Mouse (Mus musculus) lung, embryonic 14.5 days (tissue): ENCODE data around the gene Ppp1ca. TPM values are rescaled to one million over a fixed set of nuclear protein-coding genes. Genes with fewer than 3 reads are reported as not detected.
A peak's percentile ranks its signal among the peaks of the same experiment; 100 is the strongest.

Experiments used
- ATAC-seq: fragments of 200-750 bp; cut with Nextera tagmentation; 2 replicates; pipeline ENCODE4 v1.8.0; 2017; ENCODE audit warnings: mild to moderate bottlenecking, moderate TSS enrichment, moderate library complexity; ENCODE audit not compliant: insufficient read depth
- DNase-seq: peaks from one replicate; pipeline ENCODE4 v3.0.0-alpha.2; 2015
- H3K27ac ChIP-seq: fragments of 300-500 bp; sonication (generic); 2 replicates; pipeline ENCODE4 v1.5.1; 2014; ENCODE audit warnings: low read depth, mild to moderate bottlenecking, moderate library complexity
- H3K27me3 ChIP-seq: fragments of 300-500 bp; sonication (generic); 2 replicates; pipeline ENCODE4 v1.6.1; 2014; ENCODE audit warnings: low read length, control low read depth; ENCODE audit not compliant: insufficient read depth
- H3K36me3 ChIP-seq: fragments of 300-500 bp; sonication (generic); 2 replicates; pipeline ENCODE4 v1.6.1; 2014; ENCODE audit warnings: control low read depth; ENCODE audit not compliant: insufficient read depth
- H3K4me1 ChIP-seq: fragments of 300-500 bp; sonication (generic); 2 replicates; pipeline ENCODE4 v1.6.1; 2014; ENCODE audit warnings: antibody characterized with exemption, control low read depth; ENCODE audit not compliant: insufficient read depth
- H3K4me2 ChIP-seq: fragments of 300-500 bp; sonication (generic); 2 replicates; pipeline ENCODE4 v1.6.1; 2014; ENCODE audit warnings: mild to moderate bottlenecking
- H3K4me3 ChIP-seq: fragments of 300-500 bp; sonication (generic); 2 replicates; pipeline ENCODE4 v1.5.1; 2014; ENCODE audit warnings: low read depth, low read length
- H3K9ac ChIP-seq: fragments of 300-500 bp; sonication (generic); 2 replicates; pipeline ENCODE4 v1.6.1; 2014
- H3K9me3 ChIP-seq: fragments of 300-500 bp; sonication (generic); 2 replicates; pipeline ENCODE4 v1.6.1; 2016; ENCODE audit warnings: low read depth, low read length, control low read depth
- CTCF ChIP-seq: IDR thresholded peaks from 2 replicates; pipeline ENCODE4 v1.5.1; 2016; ENCODE audit warnings: antibody characterized with exemption, low read depth
- WGBS: fragments of 180-500 bp; shearing (Covaris S2); extraction: QIAGEN DNeasy Blood & Tissue Kit; methylation state at CpG from one replicate; pipeline ENCODE4 v1.1.7; 2014; 5-methylcytosine and 5-hydroxymethylcytosine counted together
- polyA plus RNA-seq: library from polyadenylated mRNA; unstranded; fragments of >200 nt; fragmentation: Nextera tagmentation; extraction: Ambion mirVana; gene quantifications from 2 replicates; pipeline ENCODE4 v1.2.1, GENCODE M21; 2014

Gene Ppp1ca
- polyA plus RNA-seq, 1 experiment from 2014 or later: 994 TPM

- H3K4me3 ChIP-seq: no peak overlapping the region
- WGBS: 38% methylated on average over 3 of the region's 3 CpGs
Measured at GRCm38 (mm10) chr19:4217855-4218254, 26.0 kb downstream of the Ppp1ca start.

DNA sequence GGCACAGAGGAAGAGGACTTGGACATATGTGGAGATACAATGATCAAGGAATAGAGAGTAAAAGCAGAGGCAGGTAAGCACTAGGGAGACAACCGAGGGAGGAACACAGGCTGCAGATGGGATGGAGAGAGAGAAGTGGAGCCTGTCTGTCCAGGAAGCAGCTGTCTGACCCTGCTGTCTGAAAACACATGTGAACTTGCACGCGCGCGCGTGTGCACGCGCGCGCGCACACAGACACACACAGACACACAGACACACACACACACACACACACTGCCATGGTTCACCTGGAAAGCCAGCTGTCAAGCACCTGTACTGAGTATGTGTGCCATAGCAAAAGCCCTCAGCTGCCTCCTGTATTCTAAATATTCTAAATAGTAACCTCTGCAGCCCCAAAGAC is 26.4 kb downstream of the Ppp1ca start:
- WGBS: 78% methylated on average over 11 of the region's 11 CpGs
- no peak for ATAC-seq
- no peak overlapping the region for H3K4me2 ChIP-seq

More at GRCm38 (mm10) chr19:4217855-4218254, 26.0 kb downstream of the Ppp1ca start:
- Histone ChIP-seq H3K9ac (no peak overlapping the region), H3K9me3 (no peaks in the 10 kb centered on the region), H3K36me3 (no peaks in the 10 kb centered on the region), H3K27ac (no peak overlapping the region), H3K27me3 (0 out of 2 replicates have a peak, but pooled peaks cover 3% of the 10 kb centered on the region), H3K4me1 (peaks cover 48% of the 10 kb centered on the region), H3K4me2 (no peak overlapping the region)
- no peak for TF ChIP-seq CTCF
- ATAC-seq (no peak), DNase-seq (no peak)

DNA sequence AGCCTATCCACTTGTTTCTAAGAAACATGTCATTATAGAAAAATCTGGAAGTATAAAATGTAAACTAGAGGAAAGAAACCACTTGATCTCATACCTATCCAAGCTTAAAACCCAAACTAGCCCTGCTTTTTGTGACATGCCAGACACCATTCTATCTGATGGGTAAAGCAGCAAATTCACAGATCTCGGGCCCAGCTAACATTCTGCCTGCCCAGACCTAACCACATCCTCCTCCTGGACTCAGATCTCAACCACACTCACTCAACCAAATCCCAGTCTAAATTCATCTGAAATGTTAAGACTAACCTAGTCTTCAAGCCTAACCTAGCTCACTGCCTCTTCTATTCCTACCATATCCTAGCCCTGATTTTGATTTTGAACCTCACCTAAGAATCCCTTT is 26.9 kb downstream of the Ppp1ca start:
- no peak overlapping the region for H3K27ac ChIP-seq
- WGBS: 70% methylated on average over 1 of the region's 1 CpGs

More for the DNA sequence above, 26.4 kb downstream of the Ppp1ca start:
- Histone ChIP-seq H3K9me3 (no peaks in the 10 kb centered on the region), H3K9ac (no peak overlapping the region), H3K4me1 (peaks cover 48% of the 10 kb centered on the region), H3K27ac (no peak overlapping the region), H3K36me3 (no peaks in the 10 kb centered on the region), H3K27me3 (0 out of 2 replicates have a peak, but pooled peaks cover 3% of the 10 kb centered on the region), H3K4me3 (no peak overlapping the region)
- DNase-seq: no peak
- TF ChIP-seq CTCF: no peak

GRCm38 (mm10) chr19:4219943-4220342 is 28.1 kb downstream of the Ppp1ca start:
- Histone ChIP-seq H3K36me3 (no peaks in the 10 kb centered on the region), H3K4me2 (no peak overlapping the region), H3K9ac (no peak overlapping the region), H3K27me3 (no peaks in the 10 kb centered on the region), H3K9me3 (no peaks in the 10 kb centered on the region), H3K4me1 (peaks cover 48% of the 10 kb centered on the region), H3K27ac (no peak overlapping the region), H3K4me3 (no peak overlapping the region)
- no peak for TF ChIP-seq CTCF
- DNase-seq (no peak), ATAC-seq (no peak)
- 80% methylated on average over 6 of the region's 6 CpGs for WGBS

More for the DNA sequence above, 26.9 kb downstream of the Ppp1ca start:
- DNase-seq: no peak
- H3K27me3 ChIP-seq: 0 out of 2 replicates have a peak, but pooled peaks cover 3% of the 10 kb centered on the region
- H3K4me2 ChIP-seq: no peak overlapping the region
- TF ChIP-seq CTCF: no peak
- H3K4me3 ChIP-seq: no peak overlapping the region
- no peak overlapping the region for H3K9ac ChIP-seq
- no peaks in the 10 kb centered on the region for H3K36me3 ChIP-seq
- ATAC-seq: no peak
- no peaks in the 10 kb centered on the region for H3K9me3 ChIP-seq
- peaks cover 48% of the 10 kb centered on the region for H3K4me1 ChIP-seq

DNA sequence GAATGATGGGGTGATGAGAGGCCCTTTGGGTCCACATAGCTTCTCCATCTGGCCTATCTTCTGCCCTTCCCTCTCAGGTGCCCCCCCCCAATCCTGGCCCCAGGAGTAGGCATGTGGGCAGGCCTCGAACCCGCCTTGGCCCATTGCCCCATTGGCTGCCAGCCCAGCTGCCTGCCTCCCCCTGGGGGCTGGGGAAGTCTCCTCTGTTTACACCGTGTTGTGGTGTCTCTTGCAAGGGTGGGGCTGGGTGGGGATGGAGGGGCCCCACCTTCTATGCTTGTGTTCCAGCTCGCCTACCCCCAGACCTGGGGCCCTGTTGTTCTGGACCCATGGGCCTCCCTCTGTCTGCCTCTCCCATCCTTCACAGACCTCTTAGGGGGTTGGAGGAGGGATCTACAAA is 28.6 kb downstream of the Ppp1ca start:
- ATAC-seq (no peak), DNase-seq (peak; percentile 15)
- H3K27ac ChIP-seq: peak overlapping the region; percentile 44; the same call in 1 of the 2 replicates
- no peak for TF ChIP-seq CTCF
- WGBS: 34% methylated on average over 4 of the region's 4 CpGs
- no peak overlapping the region for H3K4me3 ChIP-seq
- H3K4me2 ChIP-seq: peak overlapping the region; percentile 33
- no peaks in the 10 kb centered on the region for H3K27me3 ChIP-seq
- no peaks in the 10 kb centered on the region for H3K36me3 ChIP-seq
- no peaks in the 10 kb centered on the region for H3K9me3 ChIP-seq
- peaks cover 47% of the 10 kb centered on the region for H3K4me1 ChIP-seq
- H3K9ac ChIP-seq: 0 out of 2 replicates have a peak overlapping the region, but pooled peaks have one; percentile 31

- H3K27ac ChIP-seq: peak overlapping the region; percentile 44; the same call in 1 of the 2 replicates
Measured at GRCm38 (mm10) chr19:4220957-4221743, 29.3 kb downstream of the Ppp1ca start.

GRCm38 (mm10) chr19:4222165-4222564 is 30.3 kb downstream of the Ppp1ca start:
- no peak overlapping the region; the same call in 1 of the 2 replicates for H3K27ac ChIP-seq
- WGBS: 59% methylated on average over 11 of the region's 11 CpGs

More at GRCm38 (mm10) chr19:4220957-4221743, 29.3 kb downstream of the Ppp1ca start:
- peak; percentile 63 for ATAC-seq
- no peaks in the 10 kb centered on the region for H3K27me3 ChIP-seq
- no peak overlapping the region for H3K4me3 ChIP-seq
- TF ChIP-seq CTCF: no peak
- H3K4me1 ChIP-seq: peaks cover 40% of the 10 kb centered on the region
- no peaks in the 10 kb centered on the region for H3K36me3 ChIP-seq
- H3K9ac ChIP-seq: peak overlapping the region; percentile 0; the same call in 1 of the 2 replicates
- 24% methylated on average over 14 of the region's 14 CpGs for WGBS
- H3K9me3 ChIP-seq: no peaks in the 10 kb centered on the region
- peak; percentile 64 for DNase-seq
- peak overlapping the region; percentile 33 for H3K4me2 ChIP-seq

More at GRCm38 (mm10) chr19:4222165-4222564, 30.3 kb downstream of the Ppp1ca start:
- TF ChIP-seq CTCF: no peak
- H3K9ac ChIP-seq: no peak overlapping the region; the same call in 1 of the 2 replicates
- no peaks in the 10 kb centered on the region for H3K27me3 ChIP-seq
- no peak overlapping the region for H3K4me3 ChIP-seq
- DNase-seq: peak; percentile 64
- H3K4me2 ChIP-seq: 0 out of 2 replicates have a peak overlapping the region, but pooled peaks have one; percentile 2
- no peaks in the 10 kb centered on the region for H3K36me3 ChIP-seq
- ATAC-seq: no peak
- peaks cover 32% of the 10 kb centered on the region for H3K4me1 ChIP-seq
- H3K9me3 ChIP-seq: no peaks in the 10 kb centered on the region
